Mouse (Mus musculus) adrenal gland, postnatal 36 days (tissue): ENCODE data around the gene Arhgap23. TPM values are rescaled to one million over a fixed set of nuclear protein-coding genes. Genes with fewer than 3 reads are reported as not detected.

Source experiments
- DNase-seq, 2 experiments: peaks; one replicate each; pipeline ENCODE4 v3.0.0; 2021; ENCODE audit warnings: mixed read lengths in 1 of 2
- long read RNA-seq, 2 experiments: library from polyadenylated mRNA; stranded (forward); transcript quantifications; one replicate each; pipeline ENCODE4 v2.0.0; 2021; ENCODE audit warnings: borderline sequencing depth in 2 of 2
- total RNA-seq, 2 experiments: library from RNA; stranded (reverse); gene quantifications; 2 replicates each; pipeline ENCODE4 v1.2.3; 2021

The Arhgap23 gene
- total RNA-seq = 10 to 100 TPM; 28.6 to 37.3 TPM
- long read RNA-seq, experiment 1, partial matches to known transcripts = 10 of 13 reads
- long read RNA-seq, experiment 1, other reads (novel, unspliced or antisense) = 3 of 13 reads
- long read RNA-seq, experiment 2, full-length matches to known transcripts = 2 of 9 reads
- long read RNA-seq, experiment 2, partial matches to known transcripts = 1 of 9 reads
- long read RNA-seq, experiment 2, other reads (novel, unspliced or antisense) = 6 of 9 reads

DNA sequence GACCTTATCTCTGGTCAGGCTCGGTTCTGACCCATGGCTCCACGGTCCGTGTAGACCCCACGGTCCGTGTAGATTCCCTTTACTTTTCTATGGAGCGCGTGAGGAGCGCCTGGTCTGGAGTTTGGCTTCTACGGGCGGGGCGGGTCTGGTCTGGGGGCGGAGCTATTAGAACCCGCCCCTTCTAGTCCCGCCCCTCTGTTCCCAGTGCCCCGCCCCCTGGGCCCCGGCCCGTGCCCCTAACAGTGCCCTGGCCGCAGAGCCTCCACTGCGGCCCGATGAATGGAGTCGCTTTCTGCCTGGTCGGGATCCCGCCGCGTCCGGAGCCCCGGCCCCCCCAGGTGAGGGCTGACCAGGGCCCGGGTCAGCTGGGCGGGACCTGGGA is at the start of gene Arhgap23:
Arhgap23 (plus strand) TSS at position 204 of the 382 bp plus-strand sequence.
- DNase-seq = peak; percentile 84 to 91

DNA sequence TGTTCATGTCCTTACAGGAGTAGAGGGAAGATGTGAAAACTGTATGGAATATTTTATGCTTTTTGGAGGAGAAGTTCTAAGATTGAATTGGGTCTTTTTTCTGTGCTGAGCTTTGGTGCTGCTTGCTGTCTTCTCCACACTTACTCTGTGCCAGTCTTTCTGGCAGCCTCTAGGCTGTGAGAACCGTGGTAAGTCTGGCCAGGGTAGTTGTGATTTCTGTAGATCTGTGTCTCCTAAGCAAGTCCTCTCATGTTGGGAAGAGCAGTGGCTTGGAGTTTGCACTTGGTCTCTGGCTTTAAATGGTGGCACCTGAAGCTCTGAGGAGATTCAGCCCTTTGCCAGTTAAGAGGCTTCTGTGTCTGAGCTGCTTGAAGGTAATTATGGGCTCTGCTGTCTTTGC is 49.8 kb upstream of the Arhgap23 start:
- no peak for DNase-seq

DNA sequence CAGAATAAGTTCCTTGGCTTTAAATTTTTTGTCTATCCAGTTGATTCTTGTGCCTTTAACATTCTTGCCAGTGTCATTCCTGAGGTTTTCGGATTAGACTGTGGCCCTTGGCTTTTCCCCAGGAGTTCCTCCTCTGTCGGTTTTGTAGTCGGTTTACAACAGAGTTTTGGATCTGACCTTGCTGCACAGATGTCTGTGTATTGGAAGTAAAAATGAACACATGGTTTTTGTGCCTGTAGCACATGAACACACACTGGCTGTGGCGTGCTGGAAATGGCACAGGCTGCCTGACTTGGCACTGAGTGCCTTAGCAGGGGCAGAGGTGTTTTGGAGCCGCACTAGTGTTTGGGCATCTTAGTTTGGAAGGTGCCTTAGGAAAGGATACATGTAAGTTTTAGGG is 46.8 kb upstream of the Arhgap23 start:
- DNase-seq = no peak

DNA sequence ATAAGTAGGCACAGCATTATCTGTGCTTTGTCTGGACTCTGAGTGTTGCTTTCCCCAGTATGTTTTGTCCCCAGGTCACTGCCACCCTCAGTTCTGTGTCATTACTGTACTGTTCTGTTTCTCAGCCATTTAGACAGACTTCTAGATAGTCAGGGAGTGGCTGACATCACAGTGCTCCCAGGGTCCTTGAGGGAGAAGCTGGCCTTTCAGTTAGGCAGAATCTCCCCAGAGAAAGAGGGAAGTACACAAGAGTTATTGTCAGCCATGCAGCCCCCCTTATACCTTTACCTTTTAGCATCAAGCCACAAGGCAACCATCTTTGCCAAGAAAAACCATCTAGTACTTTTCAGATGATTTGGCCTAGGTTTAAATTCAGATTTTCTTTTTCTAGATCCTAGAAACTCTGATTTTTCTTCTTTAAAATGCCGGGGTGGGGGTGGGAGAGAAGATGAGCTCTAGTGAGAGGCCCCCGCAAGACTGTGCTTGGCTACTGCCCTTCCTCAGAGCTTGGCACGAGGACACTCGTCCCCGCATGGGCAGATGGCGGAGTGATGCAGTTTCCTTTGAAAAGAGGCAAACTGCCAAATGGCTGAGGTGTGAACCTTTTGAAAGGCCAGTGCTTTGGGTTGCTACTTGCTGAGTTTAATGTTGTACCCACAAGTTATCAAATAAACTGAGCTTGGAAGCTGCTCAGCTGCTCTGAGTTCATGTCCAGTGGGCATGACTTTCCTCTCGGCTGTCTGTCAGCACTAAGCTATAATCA is 44.8 kb upstream of the Arhgap23 start:
- no peak for DNase-seq

DNA sequence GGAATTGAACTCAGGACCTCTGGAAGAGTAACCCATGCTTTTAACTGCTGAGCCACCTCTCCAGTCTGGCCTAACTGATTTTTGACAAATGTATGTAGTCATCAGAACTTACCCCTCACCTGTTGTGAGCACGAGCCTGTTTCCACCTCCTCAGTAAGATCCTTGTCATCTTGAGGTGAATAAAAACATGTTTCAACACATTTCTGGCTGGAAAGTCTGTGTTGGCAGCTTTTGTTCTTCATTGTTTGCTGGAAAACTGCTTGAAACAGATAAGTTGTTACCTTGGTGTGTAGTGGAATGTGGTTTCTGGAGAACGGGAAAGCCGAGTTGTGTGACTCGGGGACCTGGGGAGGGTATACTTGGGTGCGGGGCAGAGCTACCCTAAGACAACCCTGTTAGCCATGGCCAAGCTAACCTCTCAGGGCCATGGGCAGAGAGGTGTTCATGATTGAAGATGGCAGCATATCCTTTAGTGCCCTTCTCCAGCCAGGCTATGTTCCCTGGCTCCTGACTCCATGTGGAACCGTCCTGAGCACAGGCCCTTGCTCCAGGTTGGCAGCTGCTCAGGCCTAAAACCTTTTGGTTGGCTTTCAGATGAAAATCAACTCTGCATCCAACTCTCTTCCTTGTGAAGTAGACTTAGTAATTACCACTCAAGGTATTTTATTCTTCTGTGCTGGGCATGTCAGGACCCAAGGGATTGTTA is 43.0 kb upstream of the Arhgap23 start:
- no peak for DNase-seq

DNA sequence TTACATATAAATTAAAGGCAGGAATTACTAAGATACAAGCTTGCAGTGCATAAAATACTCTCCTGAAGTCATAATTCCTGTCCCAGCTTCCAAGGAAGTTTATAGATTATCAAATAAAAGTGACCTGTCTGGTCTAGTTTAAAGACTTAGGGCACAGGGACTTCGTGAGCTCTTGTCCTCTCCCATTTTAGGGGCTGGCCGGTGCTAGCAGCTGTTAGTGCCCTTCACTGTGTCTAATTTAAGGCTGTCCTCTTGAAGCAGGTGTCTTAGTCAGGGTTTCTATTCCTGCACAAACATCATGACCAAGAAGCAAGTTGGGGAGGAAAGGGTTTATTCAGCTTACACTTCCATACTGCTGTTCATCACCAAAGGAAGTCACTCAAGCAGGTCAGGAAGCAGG is 41.9 kb upstream of the Arhgap23 start:
- no peak for DNase-seq

DNA sequence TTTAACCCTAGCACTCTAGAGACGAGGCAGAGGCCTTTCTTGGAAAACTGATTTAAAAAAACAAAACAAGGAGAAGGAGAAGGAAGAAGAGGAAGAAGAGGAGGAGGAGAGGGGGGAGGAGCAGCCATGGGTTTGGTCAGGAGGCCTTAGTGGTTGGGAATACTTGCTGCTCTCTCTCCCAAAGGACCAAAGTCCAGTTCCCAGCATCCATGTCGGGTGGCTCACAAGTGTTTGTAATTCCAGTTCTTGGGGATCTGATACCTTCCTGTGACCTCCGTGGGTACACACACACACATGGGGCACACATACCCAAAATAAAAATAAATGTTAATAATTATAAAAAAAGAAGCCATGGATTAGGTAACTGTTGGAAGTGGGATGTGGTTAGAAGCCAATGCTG is 35.3 kb upstream of the Arhgap23 start:
- no peak for DNase-seq

DNA sequence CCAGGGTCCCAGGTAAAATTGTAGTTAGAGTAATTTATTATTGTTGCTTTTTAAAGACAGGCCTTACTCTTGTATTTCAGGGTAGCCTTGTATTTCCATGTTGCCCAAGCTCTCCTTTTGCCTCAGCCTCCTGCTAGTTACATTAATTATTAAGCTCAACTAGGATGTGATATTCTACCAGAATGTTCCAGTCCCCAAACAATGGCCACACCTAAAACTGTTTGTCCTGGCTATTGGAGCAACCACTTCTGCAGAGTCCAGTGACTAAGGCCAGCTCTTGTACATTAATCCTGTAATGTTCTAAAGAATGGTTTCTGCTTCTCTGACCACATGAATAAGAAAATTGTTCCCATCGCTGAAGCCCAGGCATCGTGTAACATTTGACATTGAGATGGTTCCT is 32.3 kb upstream of the Arhgap23 start:
- no peak for DNase-seq

DNA sequence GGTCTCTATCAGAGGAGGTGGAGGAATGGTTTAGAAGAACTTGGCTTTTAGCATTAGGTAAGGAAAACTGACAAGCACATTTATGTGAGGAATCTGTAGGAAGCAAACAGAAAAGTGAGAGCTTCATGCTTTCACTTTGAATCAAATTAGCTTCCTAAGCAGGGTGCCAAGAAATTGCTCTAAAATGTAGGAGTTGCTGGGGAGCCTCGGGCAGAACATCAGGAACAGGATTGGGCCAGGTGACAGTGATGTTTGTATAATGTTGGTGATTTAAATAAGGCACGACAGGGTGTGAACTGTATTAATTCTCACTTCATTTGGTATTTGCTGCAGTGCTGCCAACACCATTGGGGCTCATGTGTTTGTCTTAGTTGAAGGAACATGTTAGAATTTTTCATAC is 31.6 kb upstream of the Arhgap23 start:
- DNase-seq = no peak

DNA sequence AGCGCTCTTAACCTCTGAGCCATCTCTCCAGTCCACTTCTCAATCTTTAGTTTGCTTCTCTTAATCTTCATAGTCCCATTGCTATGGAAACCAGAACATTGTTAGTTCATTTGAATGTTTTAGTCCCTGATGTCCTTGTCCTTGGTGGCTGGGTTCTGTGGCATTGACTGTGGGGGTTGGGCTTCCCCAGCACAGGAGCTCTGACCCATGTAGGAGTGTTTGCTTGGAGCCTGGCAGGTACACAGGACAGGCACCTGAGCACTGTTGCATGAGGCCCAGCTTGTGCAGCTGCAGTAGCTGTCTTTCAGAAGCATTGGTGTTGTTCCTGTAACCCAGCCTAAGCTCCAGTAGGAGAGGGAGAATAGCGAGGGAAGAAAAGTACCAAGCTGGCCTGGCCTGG is 27.5 kb upstream of the Arhgap23 start:
- peak; percentile 61 to 78 for DNase-seq

DNA sequence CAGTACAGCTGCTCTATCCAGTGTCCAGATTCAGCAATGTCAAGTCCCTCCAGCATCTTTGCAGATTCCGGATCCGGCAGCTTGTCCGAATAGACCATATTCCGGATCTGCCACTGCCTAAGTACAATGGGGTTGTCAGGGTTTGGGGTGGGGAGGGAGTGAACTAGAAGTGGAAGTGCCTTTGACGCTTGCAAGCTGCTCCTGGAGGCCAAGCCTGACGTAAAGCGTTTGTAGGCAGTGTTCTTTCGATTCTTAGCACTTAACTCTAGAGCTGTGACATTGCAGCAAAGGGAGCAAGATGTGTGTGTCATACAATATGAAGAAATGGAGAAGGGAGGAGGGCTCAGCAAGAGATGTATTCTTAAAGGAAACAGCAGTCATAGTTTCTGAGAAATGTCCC is 26.2 kb upstream of the Arhgap23 start:
- no peak for DNase-seq

DNA sequence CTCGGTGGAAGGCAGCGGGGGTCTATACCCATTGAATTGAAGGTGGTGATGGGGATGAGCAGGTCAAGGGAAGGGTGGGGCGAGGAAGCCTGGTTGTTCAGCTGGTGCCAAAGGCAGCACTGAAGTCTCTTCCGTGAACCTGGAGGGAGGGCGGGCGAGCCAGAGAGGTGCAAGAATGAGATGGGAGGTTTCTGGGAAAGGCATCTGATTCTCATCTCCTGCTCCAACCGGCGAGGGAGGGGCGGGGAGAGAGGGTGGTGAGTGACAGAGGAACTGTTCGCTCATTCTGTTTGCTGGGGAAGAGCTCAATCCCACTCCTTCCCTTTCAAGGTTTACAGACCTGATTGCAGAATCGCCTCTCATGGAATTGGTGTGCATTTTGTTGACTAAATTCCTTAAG is 21.7 kb upstream of the Arhgap23 start:
- DNase-seq = no peak

DNA sequence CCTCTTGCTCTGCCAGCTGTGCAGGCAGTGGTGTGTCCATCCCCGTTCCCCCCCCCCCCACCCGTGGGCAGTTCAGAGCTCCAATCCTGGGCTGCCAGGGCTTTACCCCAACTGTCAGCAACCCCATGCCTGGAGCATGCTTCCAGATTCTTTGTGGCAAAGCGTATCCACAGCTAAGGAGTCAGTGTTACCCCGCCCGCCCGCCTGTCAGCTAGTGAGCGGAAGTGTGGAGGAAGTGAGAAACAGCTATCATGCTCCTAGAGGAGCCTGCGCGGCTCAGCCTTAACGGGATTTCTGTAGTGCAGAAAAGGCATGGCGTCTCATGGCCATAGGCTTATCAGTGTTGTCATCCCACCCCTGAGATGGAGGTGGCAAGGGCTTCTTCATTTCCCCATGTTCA is 21.2 kb upstream of the Arhgap23 start:
- DNase-seq = no peak

DNA sequence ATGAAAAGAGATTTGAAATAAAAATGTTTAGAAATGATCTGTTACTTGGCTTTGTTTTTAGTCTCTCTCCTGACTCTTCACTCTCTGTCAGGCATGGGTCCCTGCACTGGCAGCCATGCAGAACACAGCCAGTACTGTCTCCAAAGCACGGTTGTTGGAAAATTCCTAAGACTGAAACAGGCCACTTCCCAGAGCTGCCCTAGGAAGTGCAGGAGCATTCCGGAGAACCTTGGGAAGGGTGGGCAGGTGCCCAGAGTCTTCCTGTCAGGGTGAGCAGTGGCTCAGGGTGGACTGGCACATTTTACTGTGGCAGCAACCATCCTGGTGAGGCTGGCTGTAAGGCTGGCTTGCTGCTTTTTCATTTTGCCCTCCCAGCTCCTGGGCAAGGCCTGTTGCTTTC is 16.8 kb upstream of the Arhgap23 start:
- no peak for DNase-seq

DNA sequence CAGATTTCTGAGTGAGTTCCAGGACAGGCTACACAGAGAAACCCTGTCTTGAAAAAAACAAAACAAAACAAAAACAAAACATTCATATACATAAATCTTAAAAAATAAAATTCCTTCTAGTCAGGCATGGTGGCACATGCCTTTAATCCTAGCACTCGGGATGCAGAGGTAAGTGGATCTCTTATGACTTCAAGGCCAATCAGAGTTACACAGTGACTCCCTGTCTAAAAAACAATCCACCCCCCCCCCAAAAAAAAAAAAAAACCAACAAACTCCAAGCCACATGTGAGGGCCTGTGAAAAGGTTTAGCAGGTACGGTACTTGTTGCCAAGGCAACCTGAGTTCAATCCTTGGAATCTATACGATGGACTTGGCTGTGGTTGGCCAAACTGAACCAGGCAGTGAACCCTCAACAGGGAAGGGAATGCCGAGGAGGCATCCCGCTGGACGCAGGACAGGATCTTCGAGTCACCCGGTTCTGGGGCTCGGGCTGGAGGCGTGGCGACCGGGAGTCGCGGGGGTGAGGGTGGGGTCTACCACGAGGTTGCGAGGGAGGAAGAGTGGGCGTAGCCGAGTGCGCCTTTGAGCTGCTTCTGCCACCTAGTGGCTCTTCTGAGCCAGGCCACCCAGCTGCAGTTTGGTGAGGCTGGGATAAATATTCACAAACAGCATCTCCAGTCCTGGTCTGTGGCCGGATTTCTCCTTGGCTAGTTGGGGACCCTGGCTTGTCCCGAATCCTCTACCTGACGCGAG is 15.2 kb upstream of the Arhgap23 start:
- DNase-seq = peak; percentile 88 to 90

DNA sequence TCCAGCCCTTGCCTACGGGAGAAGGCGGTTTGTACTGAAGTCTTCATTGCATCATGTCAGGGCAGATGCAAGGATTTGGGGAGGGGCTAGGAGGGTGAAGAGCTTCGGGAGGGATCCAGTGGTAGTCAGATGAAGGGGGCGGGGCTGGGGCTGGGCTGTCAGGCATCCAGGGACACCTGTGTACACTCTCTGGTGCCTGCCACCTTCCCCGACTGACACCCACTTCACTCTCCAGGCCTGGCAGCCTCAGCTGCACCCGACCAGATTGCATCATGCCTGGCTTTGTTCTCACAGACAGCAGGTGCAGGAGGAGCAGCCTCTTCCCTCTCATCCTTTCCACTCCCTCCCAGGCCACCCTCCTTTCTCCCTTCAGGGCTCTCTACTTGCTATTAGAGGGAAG is 14.3 kb upstream of the Arhgap23 start:
- DNase-seq = no peak

DNA sequence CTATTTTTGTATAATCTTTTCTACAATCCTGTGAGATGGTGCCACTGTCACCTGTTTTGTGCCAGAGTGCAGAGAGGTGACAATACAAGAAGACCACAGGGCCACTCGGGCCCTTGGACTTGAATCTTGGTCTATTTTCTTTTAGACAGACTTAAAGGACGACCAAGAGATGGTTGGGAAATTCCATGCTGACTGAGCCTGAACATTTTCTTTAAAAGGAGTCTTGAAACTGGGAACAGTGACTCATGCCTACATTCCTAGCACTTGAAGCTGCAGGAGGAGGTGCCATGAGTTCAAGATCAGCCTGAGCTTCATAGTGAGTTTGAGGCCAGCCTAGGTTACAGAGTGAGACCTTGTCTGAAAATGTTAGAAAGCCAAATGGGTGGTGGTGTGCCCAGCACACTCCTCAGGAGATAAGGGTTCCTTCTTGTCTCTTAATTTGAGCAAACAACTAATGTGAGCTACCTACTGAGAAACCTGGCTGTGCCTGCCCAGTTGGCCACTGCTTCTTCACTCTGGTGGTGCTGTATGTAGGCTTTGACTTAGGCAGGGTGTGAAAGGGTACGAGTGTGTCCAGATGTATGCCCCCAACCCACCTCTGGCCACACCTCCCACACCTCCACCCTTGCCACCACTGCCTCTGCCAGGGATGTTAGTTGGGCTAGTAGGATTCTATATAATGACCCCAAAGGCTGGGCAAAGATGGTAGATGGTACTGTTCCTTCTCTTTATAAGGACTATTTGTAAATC is 13.5 kb upstream of the Arhgap23 start:
- DNase-seq = no peak

DNA sequence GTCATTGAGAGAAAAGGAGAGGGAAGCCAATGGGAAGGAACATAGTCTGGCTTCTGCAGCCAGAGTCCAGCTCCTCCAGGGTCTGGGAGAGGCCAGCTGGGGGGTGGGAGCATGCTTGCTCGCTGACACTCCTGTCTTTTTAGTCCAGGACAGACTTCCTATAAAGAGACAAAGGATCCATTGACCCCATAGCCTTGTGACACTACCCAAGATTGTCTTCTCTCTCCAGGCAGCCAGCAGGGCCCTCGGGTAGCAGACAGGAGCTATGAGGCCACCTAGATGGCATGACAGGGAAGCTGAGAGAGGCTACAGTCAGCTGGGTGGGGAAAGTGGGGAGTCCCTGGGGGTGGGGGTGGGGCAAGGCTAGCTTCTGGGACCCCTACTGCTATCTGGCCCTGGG is 12.6 kb upstream of the Arhgap23 start:
- DNase-seq = no peak

DNA sequence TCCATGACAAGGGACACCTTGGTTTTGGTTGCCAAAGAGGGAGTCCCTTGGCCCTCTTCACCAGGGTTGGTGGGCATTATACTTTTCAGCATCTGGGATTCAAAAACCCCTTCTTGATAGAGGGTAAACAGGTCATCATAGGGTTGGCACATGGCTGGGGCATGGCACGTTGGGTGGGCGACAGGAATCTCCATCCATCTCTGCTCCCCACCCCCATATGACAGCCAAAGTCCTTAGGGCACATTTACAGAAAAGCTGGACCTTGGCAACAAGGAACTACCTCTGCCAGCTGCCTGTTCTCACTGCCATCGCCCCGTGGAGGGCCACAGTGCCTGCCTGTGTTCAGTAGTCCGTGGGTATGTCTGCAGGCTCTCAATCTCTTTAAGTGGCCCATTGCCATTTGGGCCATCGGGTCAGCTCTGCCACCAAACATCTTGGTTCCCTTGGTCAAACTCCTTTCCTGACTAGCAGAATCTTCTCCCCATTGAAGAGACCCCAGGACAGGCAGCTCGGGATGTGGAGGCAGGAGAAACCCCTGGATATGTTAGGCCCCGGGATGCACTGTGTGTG is 11.6 kb upstream of the Arhgap23 start:
- DNase-seq = no peak

DNA sequence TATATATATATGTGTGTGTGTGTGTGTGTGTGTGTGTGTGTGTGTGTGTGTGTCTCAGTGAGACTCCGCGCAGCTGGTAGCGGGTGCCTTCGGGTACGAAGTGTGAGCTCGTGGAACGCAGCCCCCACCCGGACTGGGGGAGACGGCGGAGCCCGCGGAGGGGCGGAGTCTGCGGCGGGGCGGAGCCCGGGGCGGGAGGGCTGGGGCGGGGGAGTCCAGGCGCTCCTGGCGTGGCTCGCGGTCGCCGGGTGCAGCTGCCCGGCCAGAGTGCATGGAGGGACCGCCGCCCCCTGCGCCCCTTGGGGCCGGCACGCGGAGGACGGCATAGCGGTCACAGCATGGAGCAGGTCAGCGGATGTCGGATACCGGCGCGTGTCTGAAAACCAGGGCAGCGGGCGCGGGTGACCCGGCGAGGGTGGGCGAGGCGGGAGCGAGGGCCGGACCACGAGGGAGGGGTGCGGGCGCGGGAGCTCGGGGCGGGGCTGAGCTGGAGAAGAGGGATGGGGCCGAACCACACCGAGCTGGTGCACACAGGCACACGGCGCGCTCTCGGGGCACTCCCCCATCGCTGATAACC is 11.1 kb upstream of the Arhgap23 start:
- DNase-seq = peak; percentile 63 to 77

DNA sequence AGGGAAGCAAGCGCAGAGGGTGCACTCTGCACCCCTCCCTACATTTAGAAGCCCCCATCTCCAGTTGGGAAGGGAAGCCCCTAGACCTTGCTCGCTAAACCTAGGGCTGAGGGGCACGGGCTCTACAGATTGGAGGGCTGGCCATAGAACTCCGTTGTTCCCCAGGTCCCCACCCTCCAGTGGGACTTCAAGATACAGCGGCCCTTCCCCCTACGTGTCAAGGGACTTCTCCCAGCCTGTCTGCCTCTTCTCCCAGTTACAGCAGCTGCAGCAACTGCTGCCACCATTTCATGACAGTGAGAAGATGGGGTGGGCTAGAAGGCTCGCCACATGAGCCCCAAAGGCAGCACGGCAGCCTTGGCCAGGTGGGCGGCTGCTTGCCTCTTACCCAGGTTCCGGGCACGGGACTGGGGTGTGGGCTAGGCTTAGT is 10.6 kb upstream of the Arhgap23 start:
- no peak for DNase-seq
